Mouse (Mus musculus) erythroblast, embryonic 14.5 days (primary cell): ENCODE results near the gene Lpcat1. TPM values are rescaled to one million over a fixed set of nuclear protein-coding genes. Genes with fewer than 3 reads are reported as not detected.
A peak's percentile ranks its signal among the peaks of the same experiment; 100 is the strongest.

ENCODE experiments used
- H3K27me3 ChIP-seq: 2 replicates; pipeline ENCODE4 v1.6.1; 2012; ENCODE audit warnings: inconsistent platforms; ENCODE audit not compliant: control insufficient read depth
- H3K36me3 ChIP-seq: 2 replicates; pipeline ENCODE4 v1.6.1; 2012; ENCODE audit warnings: mild to moderate bottlenecking, inconsistent platforms; ENCODE audit not compliant: control insufficient read depth
- H3K4me1 ChIP-seq: 2 replicates; pipeline ENCODE4 v1.6.1; 2012; ENCODE audit warnings: inconsistent platforms; ENCODE audit not compliant: control insufficient read depth
- H3K4me3 ChIP-seq: replicated peaks from 2 replicates; pipeline ENCODE3; 2012; ENCODE audit warnings: moderate library complexity, mild to moderate bottlenecking, inconsistent platforms
- H3K9me3 ChIP-seq: 2 replicates; pipeline ENCODE4 v1.6.1; 2012; ENCODE audit warnings: low read length, inconsistent platforms, mixed read lengths; ENCODE audit not compliant: control insufficient read depth
- GATA1 ChIP-seq: IDR thresholded peaks from 2 replicates; pipeline ENCODE4 v1.6.1; 2012; ENCODE audit warnings: low read length, inconsistent platforms, mixed read lengths
- TAL1 ChIP-seq: IDR thresholded peaks from 3 replicates; pipeline ENCODE4 v1.6.1; 2012; ENCODE audit warnings: low read length, inconsistent platforms, mixed read lengths
- polyA plus RNA-seq: library from polyadenylated mRNA; stranded (reverse); fragments of >175 nt; gene quantifications from 2 replicates; pipeline ENCODE4 v1.2.3, GENCODE M21; 2012

The Lpcat1 gene
- polyA plus RNA-seq, 1 experiment: 15.4 TPM

DNA sequence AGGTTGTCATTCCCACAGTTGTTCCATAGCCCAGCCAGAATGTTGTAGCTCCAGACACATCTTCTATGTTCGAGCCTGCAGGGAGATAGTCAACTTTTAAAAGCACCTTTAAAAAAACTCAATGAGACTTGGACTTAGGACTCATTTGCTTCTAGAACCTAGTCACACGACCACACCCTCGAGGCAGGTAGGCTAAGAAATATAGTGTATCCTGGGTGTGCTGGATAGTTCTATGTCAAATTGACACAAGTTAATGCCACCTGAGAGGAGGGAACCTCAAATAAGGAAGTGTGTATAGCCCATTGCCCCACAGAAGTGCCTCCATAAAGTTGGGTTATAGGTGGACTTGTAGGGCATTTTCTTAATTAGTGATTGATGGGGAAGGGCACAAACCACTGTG is 11.7 kb upstream of the Lpcat1 start:
- peaks cover 82% of the 10 kb centered on the region for H3K4me1 ChIP-seq
- H3K4me3 ChIP-seq: no peak overlapping the region

DNA sequence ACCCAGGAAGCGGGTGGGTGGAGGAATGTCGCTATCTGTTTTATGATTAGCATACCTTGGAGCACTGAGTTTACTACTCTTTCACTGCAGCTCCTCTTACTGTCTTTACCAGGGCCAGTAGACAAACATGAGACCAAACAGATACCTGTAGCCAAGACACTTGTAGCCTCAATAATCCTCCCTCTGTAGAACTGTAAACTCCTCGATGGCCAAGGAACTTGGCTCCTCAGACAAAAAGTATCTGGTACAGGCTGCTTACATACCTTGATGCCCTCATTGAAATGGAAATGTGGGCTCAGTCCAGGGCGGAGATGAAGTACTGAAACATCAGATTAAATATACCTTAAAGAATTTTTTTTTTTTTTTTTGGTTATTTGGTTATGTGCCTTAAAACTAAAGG is 9.7 kb upstream of the Lpcat1 start:
- Histone ChIP-seq H3K4me3 (no peak overlapping the region), H3K9me3 (no peaks in the 10 kb centered on the region), H3K36me3 (no peaks in the 10 kb centered on the region; the same call in 1 of the 2 replicates), H3K4me1 (peaks cover 74% of the 10 kb centered on the region), H3K27me3 (no peaks in the 10 kb centered on the region)
- TF ChIP-seq GATA1 (no peak), TAL1 (no peak)

More for the DNA sequence above, 11.7 kb upstream of the Lpcat1 start:
- Histone ChIP-seq H3K9me3 (no peaks in the 10 kb centered on the region), H3K27me3 (no peaks in the 10 kb centered on the region), H3K36me3 (no peaks in the 10 kb centered on the region; the same call in 1 of the 2 replicates)
- no peak for TF ChIP-seq TAL1
- no peak for TF ChIP-seq GATA1

DNA sequence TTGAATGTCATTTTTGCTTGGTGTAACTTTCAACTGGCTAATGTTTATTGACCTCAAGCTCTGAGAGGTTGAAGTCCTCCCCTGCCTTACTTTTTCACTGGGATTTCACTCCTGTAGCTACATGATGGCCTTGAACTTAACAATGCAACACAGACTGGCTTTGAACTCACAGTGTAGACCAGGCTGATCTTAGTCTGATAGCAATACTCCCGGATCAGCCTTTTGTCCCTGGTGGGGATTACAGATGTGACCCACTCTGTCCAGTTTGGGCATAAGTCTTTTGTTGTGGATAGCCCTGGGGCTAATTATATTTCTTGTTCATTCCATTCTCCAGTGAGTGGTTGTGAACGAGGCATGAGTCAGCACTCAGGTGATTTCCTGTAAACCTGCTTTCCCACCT is 9.3 kb upstream of the Lpcat1 start:
- Histone ChIP-seq H3K36me3 (no peaks in the 10 kb centered on the region; the same call in 1 of the 2 replicates), H3K4me1 (peaks cover 70% of the 10 kb centered on the region), H3K9me3 (no peaks in the 10 kb centered on the region), H3K27me3 (no peaks in the 10 kb centered on the region), H3K4me3 (no peak overlapping the region)
- TF ChIP-seq GATA1 (no peak), TAL1 (no peak)

GRCm38 (mm10) chr13:73458719-73459118 is 8.3 kb upstream of the Lpcat1 start:
- Histone ChIP-seq H3K27me3 (no peaks in the 10 kb centered on the region), H3K4me3 (no peak overlapping the region), H3K4me1 (peaks cover 66% of the 10 kb centered on the region), H3K9me3 (no peaks in the 10 kb centered on the region), H3K36me3 (no peaks in the 10 kb centered on the region; the same call in 1 of the 2 replicates)
- no peak for TF ChIP-seq GATA1
- TF ChIP-seq TAL1: no peak

- Histone ChIP-seq H3K36me3 (no peaks in the 10 kb centered on the region; the same call in 1 of the 2 replicates), H3K4me1 (peaks cover 66% of the 10 kb centered on the region), H3K27me3 (no peaks in the 10 kb centered on the region), H3K9me3 (no peaks in the 10 kb centered on the region), H3K4me3 (no peak overlapping the region)
- TF ChIP-seq GATA1 (no peak), TAL1 (no peak)
Observed at GRCm38 (mm10) chr13:73459189-73459850, 7.7 kb upstream of the Lpcat1 start.

DNA sequence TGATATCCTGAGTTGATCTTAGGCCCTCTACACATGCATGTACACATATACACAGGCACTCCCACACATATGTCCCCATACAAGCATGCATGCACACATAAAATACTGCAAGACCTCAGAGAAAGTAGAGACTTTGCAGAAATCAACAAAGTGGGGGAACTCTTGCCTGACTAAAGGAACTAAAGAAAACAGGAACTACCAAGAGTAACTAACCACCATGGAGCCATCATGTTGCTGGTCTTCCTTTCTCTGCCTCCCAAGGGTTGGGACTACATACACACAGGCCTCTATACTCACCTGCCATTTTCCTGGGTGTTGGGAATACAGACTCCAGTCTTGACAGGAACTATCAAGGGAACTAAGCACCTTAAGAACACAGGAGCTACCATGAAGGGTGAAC is 5.4 kb upstream of the Lpcat1 start:
- H3K4me1 ChIP-seq: peaks cover 69% of the 10 kb centered on the region
- H3K9me3 ChIP-seq: no peaks in the 10 kb centered on the region
- no peaks in the 10 kb centered on the region for H3K27me3 ChIP-seq
- no peak overlapping the region for H3K4me3 ChIP-seq
- H3K36me3 ChIP-seq: no peaks in the 10 kb centered on the region
- TF ChIP-seq GATA1: no peak
- no peak for TF ChIP-seq TAL1

DNA sequence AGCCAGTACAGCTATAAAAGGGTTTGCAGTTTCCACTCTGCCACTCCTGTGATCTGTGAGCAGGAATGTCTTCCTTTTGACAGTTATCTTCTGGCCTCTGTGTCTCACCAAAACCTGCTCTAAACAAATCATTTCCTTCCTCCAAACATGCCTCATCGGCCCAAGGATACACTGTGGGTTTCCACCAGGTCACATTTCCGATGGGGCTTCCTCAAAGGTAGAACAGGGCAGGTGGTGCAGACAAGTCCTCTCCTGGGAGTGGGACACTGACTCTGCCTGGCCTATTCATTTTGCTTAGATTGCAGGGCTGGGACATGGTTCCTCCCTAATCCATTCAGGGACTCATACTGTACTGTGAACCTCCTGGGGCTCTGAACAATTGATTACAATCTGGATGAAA is 1.8 kb upstream of the Lpcat1 start:
- Histone ChIP-seq H3K36me3 (peaks cover 28% of the 10 kb centered on the region), H3K9me3 (no peaks in the 10 kb centered on the region), H3K27me3 (no peaks in the 10 kb centered on the region), H3K4me3 (no peak overlapping the region), H3K4me1 (peaks cover 64% of the 10 kb centered on the region)
- no peak for TF ChIP-seq TAL1
- no peak for TF ChIP-seq GATA1

DNA sequence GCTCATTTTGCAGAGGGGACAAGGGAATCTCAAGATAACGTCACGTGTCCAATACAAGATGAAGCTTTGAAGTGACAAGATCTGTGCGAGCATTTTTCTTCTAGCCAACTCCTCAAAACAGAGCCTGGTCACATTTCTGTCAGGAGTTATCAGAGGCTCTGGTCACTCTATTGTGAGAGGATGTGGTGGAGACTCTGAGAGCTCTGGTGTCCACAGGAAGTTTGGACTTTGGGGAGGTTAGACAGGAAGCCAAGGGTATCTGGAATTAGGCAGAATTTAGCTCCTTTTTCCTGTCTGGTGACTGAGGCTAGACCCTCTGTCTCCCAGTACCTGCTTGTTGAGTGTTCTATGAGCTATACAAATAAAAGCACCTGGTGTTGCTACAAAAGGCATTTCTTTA is 586 bp upstream of the Lpcat1 start:
- H3K36me3 ChIP-seq: peaks cover 41% of the 10 kb centered on the region
- no peaks in the 10 kb centered on the region for H3K9me3 ChIP-seq
- TF ChIP-seq GATA1 (no peak), TAL1 (no peak)
- peaks cover 71% of the 10 kb centered on the region for H3K4me1 ChIP-seq
- H3K4me3 ChIP-seq: peak overlapping the region; percentile 82
- H3K27me3 ChIP-seq: no peaks in the 10 kb centered on the region

DNA sequence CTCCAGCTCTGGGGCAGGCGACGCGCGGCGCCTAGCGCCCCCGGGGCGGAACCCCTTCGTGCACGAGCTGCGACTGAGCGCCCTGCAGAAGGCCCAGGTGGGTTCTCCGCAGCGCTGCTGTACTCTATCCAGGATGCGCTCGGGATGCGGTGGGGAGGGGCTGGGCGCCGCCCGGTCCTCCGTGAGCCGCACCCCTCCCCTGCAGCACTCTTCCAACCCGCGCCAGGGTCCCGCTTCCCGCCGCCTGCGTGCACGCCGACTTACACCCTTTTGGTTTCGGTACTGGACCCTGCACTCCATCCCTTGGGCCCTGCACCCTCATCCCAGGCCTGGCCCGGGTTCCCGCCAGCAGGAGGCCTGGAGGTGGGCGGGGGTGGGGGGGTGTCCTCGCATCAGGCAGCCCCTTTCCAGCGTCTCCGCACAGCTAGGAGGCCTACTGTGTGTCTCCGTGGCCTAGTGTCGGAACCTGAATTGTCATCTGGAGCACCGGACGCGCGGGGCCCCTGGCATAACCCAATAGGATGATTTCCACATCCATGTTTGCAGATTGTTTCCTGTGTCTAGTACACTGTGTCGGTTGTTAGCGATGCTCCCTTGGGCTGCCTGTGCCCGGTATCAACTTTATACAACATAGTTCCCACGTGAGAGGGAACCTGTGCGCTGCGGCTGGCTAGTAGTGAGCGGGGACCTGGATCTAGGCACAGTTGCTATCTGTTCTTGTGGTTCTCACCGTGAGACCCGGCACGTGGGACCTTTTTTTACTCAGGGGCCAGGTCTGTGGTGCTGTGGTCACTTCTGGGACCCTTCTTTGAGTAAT is 632 bp downstream of the Lpcat1 start:
- Histone ChIP-seq H3K36me3 (peaks cover 53% of the 10 kb centered on the region), H3K9me3 (no peaks in the 10 kb centered on the region), H3K27me3 (no peaks in the 10 kb centered on the region), H3K4me1 (peaks cover 79% of the 10 kb centered on the region), H3K4me3 (peak overlapping the region; percentile 82)
- TF ChIP-seq GATA1: no peak
- no peak for TF ChIP-seq TAL1
